Mouse (Mus musculus) limb, embryonic 14.5 days (tissue): ENCODE measurements around the gene Yod1. TPM values are rescaled to one million over a fixed set of nuclear protein-coding genes. Genes with fewer than 3 reads are reported as not detected.
A peak's percentile ranks its signal among the peaks of the same experiment; 100 is the strongest.

ENCODE experiments used
- ATAC-seq: fragments of 200-750 bp; cut with Nextera tagmentation; 2 replicates; pipeline ENCODE4 v1.8.0; 2017; ENCODE audit warnings: low read depth, moderate number of reproducible peaks, moderate TSS enrichment; ENCODE audit not compliant: low FRiP score
- DNase-seq: peaks from one replicate; pipeline ENCODE4 v3.0.0-alpha.2; 2015; ENCODE audit warnings: low spot score
- H3K27ac ChIP-seq: fragments of 300-500 bp; sonication (generic); replicated peaks from 2 replicates; pipeline ENCODE4 v1.5.1; 2014; ENCODE audit warnings: low read depth, mild to moderate bottlenecking, low read length, moderate library complexity, mixed read lengths
- H3K27me3 ChIP-seq: fragments of 300-500 bp; sonication (generic); 2 replicates; pipeline ENCODE4 v1.6.1; 2014; ENCODE audit warnings: low read length, mixed read lengths; ENCODE audit not compliant: control insufficient read depth, insufficient read depth
- H3K36me3 ChIP-seq: fragments of 300-500 bp; sonication (generic); 2 replicates; pipeline ENCODE4 v1.6.1; 2014; ENCODE audit warnings: mild to moderate bottlenecking, low read length, moderate library complexity, mixed read lengths; ENCODE audit not compliant: control insufficient read depth, insufficient read depth
- H3K4me1 ChIP-seq: fragments of 300-500 bp; sonication (generic); 2 replicates; pipeline ENCODE4 v1.6.1; 2014; ENCODE audit warnings: antibody characterized with exemption, low read length, mixed read lengths; ENCODE audit not compliant: control insufficient read depth, insufficient read depth
- H3K4me2 ChIP-seq: fragments of 300-500 bp; sonication (generic); replicated peaks from 2 replicates; pipeline ENCODE4 v1.6.1; 2014; ENCODE audit warnings: low read depth, mild to moderate bottlenecking, low read length, moderate library complexity; ENCODE audit not compliant: severe bottlenecking
- H3K4me3 ChIP-seq: fragments of 300-500 bp; sonication (generic); replicated peaks from 2 replicates; pipeline ENCODE4 v1.5.1; 2014; ENCODE audit warnings: low read length
- H3K9ac ChIP-seq: fragments of 300-500 bp; sonication (generic); 2 replicates; pipeline ENCODE4 v1.6.1; 2014; ENCODE audit warnings: mild to moderate bottlenecking, low read depth, low read length, moderate library complexity; ENCODE audit not compliant: severe bottlenecking
- H3K9me3 ChIP-seq: fragments of 300-500 bp; sonication (generic); 2 replicates; pipeline ENCODE4 v1.6.1; 2016; ENCODE audit warnings: low read length; ENCODE audit not compliant: control insufficient read depth
- POLR2A ChIP-seq: fragments of 200-500 bp; IDR thresholded peaks from 2 replicates; pipeline ENCODE4 v1.8.0; 2012; ENCODE audit warnings: inconsistent platforms, mild to moderate bottlenecking, moderate library complexity, borderline replicate concordance; ENCODE audit not compliant: insufficient read depth, insufficient read length; ENCODE audit errors: extremely low read depth
- WGBS: fragments of 180-500 bp; shearing (Covaris S2); extraction: QIAGEN DNeasy Blood & Tissue Kit; methylation state at CpG from one replicate; pipeline ENCODE4 v1.1.7; 2014; 5-methylcytosine and 5-hydroxymethylcytosine counted together
- polyA plus RNA-seq, 2 experiments: library from polyadenylated mRNA; depleted of rRNA in 1 of 2; stranded (reverse) in 1 of 2; unstranded in 1 of 2; fragments of >200 nt; fragmentation: Nextera tagmentation in 1 of 2; extraction: Ambion mirVana in 1 of 2; gene quantifications; 2 replicates each; pipeline versions ENCODE4 v1.2.1 to v1.2.3; 2012 to 2014

Gene Yod1
- polyA plus RNA-seq, 2 experiments, result 2.9 to 7.2 TPM

GRCm38 (mm10) chr1:130714046-130714445 lies 3.1 kb upstream of the Yod1 start:
- ATAC-seq (no peak), DNase-seq (no peak)
- Histone ChIP-seq H3K4me1 (peaks cover 5% of the 10 kb centered on the region; the same call in 1 of the 2 replicates), H3K36me3 (peaks cover under 1% of the 10 kb centered on the region; the same call in 1 of the 2 replicates), H3K27me3 (no peaks in the 10 kb centered on the region), H3K4me3 (no peak overlapping the region), H3K9ac (no peak overlapping the region), H3K4me2 (no peak overlapping the region), H3K9me3 (no peaks in the 10 kb centered on the region), H3K27ac (no peak overlapping the region)
- whole genome bisulfite sequencing, result 83% methylated on average over 4 of the region's 4 CpGs
- no peak for TF ChIP-seq POLR2A

DNA sequence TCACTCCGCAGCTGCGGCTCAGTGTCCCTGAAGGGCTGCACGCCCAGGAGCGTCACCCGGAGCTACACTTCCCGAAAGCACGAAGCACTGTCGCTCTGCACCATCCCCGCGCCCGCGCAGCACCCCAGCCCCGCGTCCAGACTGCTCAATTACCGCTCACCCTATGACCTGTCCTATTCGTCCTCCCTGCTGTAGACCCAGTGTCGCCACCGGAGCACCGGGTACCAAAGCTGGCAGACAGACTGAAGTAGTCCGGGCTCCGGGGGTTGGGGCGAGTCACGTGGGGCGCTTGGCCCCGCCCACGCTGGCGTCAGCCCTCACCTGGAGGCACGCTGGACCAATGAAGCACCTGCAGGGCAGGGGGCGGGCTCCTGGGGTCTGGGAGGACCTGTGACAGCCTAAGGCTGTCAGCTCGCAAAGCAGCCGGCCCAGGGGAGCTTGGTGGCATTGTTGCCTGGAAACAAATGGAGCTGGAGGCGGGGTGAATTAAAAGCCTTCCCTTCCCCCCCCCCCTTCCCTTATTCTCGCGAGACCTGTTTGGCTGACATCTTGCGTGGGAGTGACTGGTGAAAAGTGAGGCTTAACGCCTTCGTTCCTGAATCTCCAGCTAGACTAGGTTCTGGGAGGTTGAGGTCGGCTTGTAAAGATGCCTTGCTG lies 1.4 kb upstream of the Yod1 start, which contains the start of gene Gm29427:
Gm29427 (minus strand) TSS at position 239 of the 657 bp plus-strand sequence.
- Histone ChIP-seq H3K27me3 (no peaks in the 10 kb centered on the region), H3K9me3 (no peaks in the 10 kb centered on the region), H3K4me1 (peaks cover 5% of the 10 kb centered on the region; the same call in 1 of the 2 replicates), H3K4me2 (peak within 1 kb of the TSS; percentile 98), H3K9ac (peak within 1 kb of the TSS; percentile 96), H3K27ac (peak within 1 kb of the TSS; percentile 58; the same call in 1 of the 2 replicates), H3K36me3 (peaks cover 4% of the 10 kb centered on the region; the same call in 1 of the 2 replicates), H3K4me3 (peak within 1 kb of the TSS; percentile 93)
- peak; percentile 85 for ATAC-seq
- DNase-seq, result peak; percentile 86
- 0% methylated on average over 38 of the region's 38 CpGs for WGBS
- TF ChIP-seq POLR2A, result 0 out of 2 replicates have a peak, but pooled peaks have one; percentile 13

DNA sequence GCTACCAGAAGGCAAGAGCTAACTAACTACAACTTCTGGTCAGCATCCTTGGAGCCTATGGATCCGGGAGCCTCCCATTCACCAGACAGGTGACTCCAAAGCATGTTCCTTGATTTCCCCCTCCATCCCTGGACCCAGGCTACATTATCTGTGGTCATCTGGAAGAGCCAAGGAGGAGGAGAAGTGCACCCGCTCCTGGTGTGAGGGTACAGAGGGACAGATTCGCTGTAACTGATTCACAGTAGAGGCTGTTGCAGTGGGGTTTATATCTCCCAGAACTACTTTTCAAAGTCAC lies 962 bp upstream of the Yod1 start:
- peak overlapping the region; percentile 93 for H3K4me3 ChIP-seq
- H3K9ac ChIP-seq, result peak overlapping the region; percentile 96
- peaks cover 8% of the 10 kb centered on the region; the same call in 1 of the 2 replicates for H3K36me3 ChIP-seq
- 0 out of 2 replicates have a peak overlapping the region, but pooled peaks have one; percentile 58 for H3K27ac ChIP-seq
- no peaks in the 10 kb centered on the region for H3K27me3 ChIP-seq
- TF ChIP-seq POLR2A, result no peak
- H3K4me2 ChIP-seq, result peak overlapping the region; percentile 98
- H3K9me3 ChIP-seq, result no peaks in the 10 kb centered on the region
- ATAC-seq (peak; percentile 5; the same call in 1 of the 2 replicates), DNase-seq (no peak)
- H3K4me1 ChIP-seq, result peaks cover 5% of the 10 kb centered on the region; the same call in 1 of the 2 replicates
- WGBS, result 2% methylated on average over 3 of the region's 3 CpGs

DNA sequence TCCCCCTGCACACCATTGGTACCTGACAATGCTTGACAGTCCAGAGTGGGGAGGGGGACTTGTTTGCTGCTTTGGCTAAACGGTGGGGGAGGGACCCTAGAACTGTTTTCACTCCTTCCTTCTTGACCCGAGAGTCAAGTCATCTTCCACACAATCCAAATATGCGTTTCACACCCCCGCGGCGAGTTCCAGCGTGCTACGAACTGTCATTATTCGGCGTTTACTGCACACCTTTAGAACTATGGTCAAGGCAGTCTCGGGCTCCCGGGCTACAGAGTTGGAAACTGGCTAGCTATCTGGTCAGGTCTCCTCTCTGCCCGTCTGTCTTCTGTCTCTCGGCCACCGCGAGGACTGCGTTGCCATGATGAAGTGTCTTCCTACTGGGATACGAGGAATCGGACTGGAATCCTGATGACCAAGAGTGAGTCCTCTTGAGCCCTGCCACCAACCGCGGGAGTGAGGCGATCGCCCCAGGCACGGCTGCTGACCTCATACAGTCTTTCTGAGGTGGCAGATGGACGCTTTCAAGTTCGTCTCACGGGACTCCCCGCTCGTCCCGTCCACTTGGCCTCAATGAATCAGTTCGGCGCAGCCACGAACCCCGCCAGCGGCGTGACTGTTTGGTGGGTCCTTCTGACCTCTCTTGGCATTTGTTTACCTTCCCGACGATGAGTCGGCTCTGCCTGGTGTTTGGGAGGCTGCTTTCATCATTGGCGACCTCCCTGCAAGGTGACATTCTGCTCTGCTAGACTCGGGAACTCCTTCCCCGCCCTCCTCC lies 425 bp upstream of the Yod1 start:
- Histone ChIP-seq H3K4me2 (peak overlapping the region; percentile 98), H3K27ac (0 out of 2 replicates have a peak overlapping the region, but pooled peaks have one; percentile 58), H3K36me3 (peaks cover 8% of the 10 kb centered on the region; the same call in 1 of the 2 replicates), H3K9ac (peak overlapping the region; percentile 96), H3K27me3 (no peaks in the 10 kb centered on the region), H3K4me3 (peak overlapping the region; percentile 93), H3K9me3 (no peaks in the 10 kb centered on the region), H3K4me1 (peaks cover 5% of the 10 kb centered on the region; the same call in 1 of the 2 replicates)
- under 1% methylated on average over 42 of the region's 42 CpGs for WGBS
- no peak for DNase-seq
- ATAC-seq, result no peak
- TF ChIP-seq POLR2A, result no peak

DNA sequence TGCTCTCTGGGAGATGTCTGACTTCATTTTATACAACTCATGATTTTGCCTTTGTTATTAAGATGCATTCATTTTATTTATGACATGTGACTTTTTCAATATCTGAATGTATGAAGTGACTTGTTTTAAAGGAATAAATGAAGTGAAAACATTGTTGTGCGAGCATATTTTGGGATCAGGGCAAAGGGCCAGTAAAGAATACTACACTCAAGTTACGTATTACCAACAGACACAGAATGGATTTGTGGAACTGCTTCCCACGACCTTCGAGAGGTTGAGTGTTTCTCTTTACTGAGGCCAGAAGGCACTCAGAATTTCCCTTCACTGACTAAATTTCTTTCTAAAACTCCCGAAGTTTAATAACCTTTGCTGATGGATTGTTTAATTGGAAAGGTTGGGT lies 7.1 kb downstream of the Yod1 start:
- Histone ChIP-seq H3K36me3 (peaks cover 11% of the 10 kb centered on the region), H3K9ac (no peak overlapping the region), H3K27ac (no peak overlapping the region), H3K4me2 (no peak overlapping the region), H3K27me3 (no peaks in the 10 kb centered on the region), H3K4me1 (no peaks in the 10 kb centered on the region), H3K9me3 (no peaks in the 10 kb centered on the region), H3K4me3 (no peak overlapping the region)
- ATAC-seq, result no peak
- no peak for DNase-seq
- WGBS, result 88% methylated on average over 5 of the region's 5 CpGs
- TF ChIP-seq POLR2A, result no peak
